ENCODE assay signal across 8 mouse cellular contexts in genomic region chr5:41843419-41844146, GRCm38 (mm10). TPM values are rescaled to one million over a fixed set of nuclear protein-coding genes. Genes with fewer than 3 reads are reported as not detected.
DNase-seq lines count a peak whose midpoint lies in the region; TF ChIP-seq lines count a peak whose summit lies in the region.

No protein-coding gene starts in this region.

- TF ChIP-seq POLR2A in heart, adult 2 months (IDR thresholded peaks at IDR 0.05; ENCODE audit: insufficient read depth, low read depth, low read length): no peak
- no peak for TF ChIP-seq POLR2A in bone marrow, adult 2 months (IDR thresholded peaks at IDR 0.05; ENCODE audit: borderline replicate concordance, control insufficient read depth, low read depth, low read length)

- WGBS in heart, adult 2 months: under 1% methylated on average over 46 of the region's 46 CpGs
- 1% methylated on average over 46 of the region's 46 CpGs for WGBS in bone marrow, adult 2 months
- WGBS in hindbrain, embryonic 10.5 days: 1% methylated on average over 46 of the region's 46 CpGs
- WGBS in midbrain, embryonic 10.5 days: 1% methylated on average over 44 of the region's 46 CpGs

- no peaks in the 10 kb centered on the region; the same call in 1 of the 2 replicates for H3K4me1 ChIP-seq in heart, adult 2 months (ENCODE audit: control insufficient read depth, insufficient read depth, low read length)
- H3K4me1 ChIP-seq in bone marrow, adult 2 months (ENCODE audit: control insufficient read depth, insufficient read depth, low read length): no peaks in the 10 kb centered on the region; the same call in 1 of the 2 replicates
- peaks cover 20% of the 10 kb centered on the region for H3K4me1 ChIP-seq in hindbrain, embryonic 10.5 days (replicated peaks)
- peaks cover 22% of the 10 kb centered on the region for H3K4me1 ChIP-seq in midbrain, embryonic 10.5 days

- H3K9ac ChIP-seq in heart, adult 2 months (ENCODE audit: low read depth, low read length): peak overlapping the region; percentile 97

- H3K4me3 ChIP-seq in heart, adult 2 months: peak overlapping the region; percentile 98
- H3K4me3 ChIP-seq in bone marrow, adult 2 months (replicated peaks; ENCODE audit: control insufficient read depth, low read depth, low read length): peak overlapping the region; percentile 80
- peak overlapping the region; percentile 98 for H3K4me3 ChIP-seq in hindbrain, embryonic 10.5 days
- peak overlapping the region; percentile 98 for H3K4me3 ChIP-seq in midbrain, embryonic 10.5 days

- no peak for TF ChIP-seq CTCF in heart, adult 2 months (IDR thresholded peaks at IDR 0.05)
- TF ChIP-seq CTCF in bone marrow, adult 2 months (IDR thresholded peaks at IDR 0.05; ENCODE audit: control insufficient read depth, insufficient read depth, low read length): no peak

- H3K79me2 ChIP-seq in heart, adult 2 months (replicated peaks; ENCODE audit: control insufficient read depth, insufficient read depth, low read length): no peaks in the 10 kb centered on the region

- no peaks in the 10 kb centered on the region for H3K9me3 ChIP-seq in hindbrain, embryonic 10.5 days
- no peaks in the 10 kb centered on the region for H3K9me3 ChIP-seq in midbrain, embryonic 10.5 days (replicated peaks)

- peak overlapping the region; percentile 81 for H3K27ac ChIP-seq in heart, adult 2 months
- H3K27ac ChIP-seq in bone marrow, adult 2 months (ENCODE audit: control insufficient read depth, insufficient read depth, low read depth, low read length, poor library complexity): peak overlapping the region; percentile 68
- H3K27ac ChIP-seq in hindbrain, embryonic 10.5 days: peak overlapping the region; percentile 92
- peak overlapping the region; percentile 89 for H3K27ac ChIP-seq in midbrain, embryonic 10.5 days (replicated peaks)

- intact Hi-C loops in heart, adult 2 months (cut with DNase I): no loop called here

- H3K36me3 ChIP-seq in heart, adult 2 months (ENCODE audit: control insufficient read depth, insufficient read depth, low read length): peaks cover 3% of the 10 kb centered on the region; the same call in 1 of the 2 replicates
- peaks cover 6% of the 10 kb centered on the region for H3K36me3 ChIP-seq in hindbrain, embryonic 10.5 days
- 0 out of 2 replicates have a peak, but pooled peaks cover 6% of the 10 kb centered on the region for H3K36me3 ChIP-seq in midbrain, embryonic 10.5 days

- H3K27me3 ChIP-seq in heart, adult 2 months (ENCODE audit: control insufficient read depth, insufficient read depth, low read length): no peaks in the 10 kb centered on the region
- no peaks in the 10 kb centered on the region for H3K27me3 ChIP-seq in hindbrain, embryonic 10.5 days (ENCODE audit: insufficient read depth, poor library complexity, severe bottlenecking)
- H3K27me3 ChIP-seq in midbrain, embryonic 10.5 days (ENCODE audit: low read depth, poor library complexity, severe bottlenecking): no peaks in the 10 kb centered on the region

- no peak for TF ChIP-seq EP300 in heart, adult 2 months (IDR thresholded peaks at IDR 0.05; ENCODE audit: insufficient read depth, low read depth, low read length)

- no peak for DNase-seq in heart, adult 2 months
- no peak for DNase-seq in heart, adult 9 months (ENCODE audit: low spot score in 2 of 2)
- peak; percentile 58 for DNase-seq in 3T3-L1 (ENCODE audit: low read depth, low spot score)
- DNase-seq in hindbrain, embryonic 10.5 days (ENCODE audit: low spot score): no peak
- DNase-seq in midbrain, embryonic 10.5 days (ENCODE audit: low spot score): no peak
- DNase-seq in layer of hippocampus, postnatal 36 days: no peak
- no peak for DNase-seq in cerebellum, adult 11-12 months

RNA-seq across cellular contexts. Expression of gene Bod1l, which starts 0.5 kb away (rescaled TPM):
- total RNA-seq in heart, adult 2 months (2021): 10 to 100 TPM; 17.8 to 18.8 TPM
- 2.8 and 4.9 TPM in 2 replicates for polyA plus RNA-seq in heart, adult 2 months (2012; rRNA removed)
- 14.9 and 34.7 TPM in 2 replicates for polyA plus RNA-seq in bone marrow, adult 2 months (2011; ENCODE audit: insufficient read depth, insufficient read length, low replicate concordance, missing spikeins)
- polyA plus RNA-seq in hindbrain, embryonic 10.5 days (2016; fragmentation: Nextera tagmentation; extraction: Ambion mirVana): 12.4 and 16.6 TPM in 2 replicates
- 15.6 and 18.0 TPM in 2 replicates for polyA plus RNA-seq in midbrain, embryonic 10.5 days (2016; fragmentation: Nextera tagmentation; extraction: Ambion mirVana)
- 10 to 100 TPM; 38.2 to 41.4 TPM for total RNA-seq in layer of hippocampus, postnatal 36 days (2021)
